Mouse (Mus musculus): ENCODE data around the gene Taf10.
"Not testable (repeated sequence)": the region's sequence is repeated elsewhere in the genome, so short reads cannot be mapped to it uniquely, and the experiment has no call there.

Taf10 gene

GRCm38 (mm10) chr7:105761813-105762484 is 17.8 kb upstream of the Taf10 start:
- ATAC-seq (ENCODE audit: insufficient number of reproducible peaks, low FRiP score, low TSS enrichment): no peak

GRCm38 (mm10) chr7:105753281-105753680 is 9.1 kb upstream of the Taf10 start:
- ATAC-seq (ENCODE audit: insufficient number of reproducible peaks, low FRiP score, low TSS enrichment): no peak

GRCm38 (mm10) chr7:105752716-105753115 is 8.6 kb upstream of the Taf10 start:
- peak; percentile 41; the same call in 1 of the 2 replicates for ATAC-seq (ENCODE audit: insufficient number of reproducible peaks, low FRiP score, low TSS enrichment)

GRCm38 (mm10) chr7:105751491-105752433 is 7.6 kb upstream of the Taf10 start, which contains the start of gene Tpp1:
Gene Tpp1 (minus strand): TSS chr7:105752235.
- ATAC-seq (ENCODE audit: insufficient number of reproducible peaks, low FRiP score, low TSS enrichment): peak; percentile 90

GRCm38 (mm10) chr7:105747776-105748175 is 3.6 kb upstream of the Taf10 start:
- no peak for ATAC-seq (ENCODE audit: insufficient number of reproducible peaks, low FRiP score, low TSS enrichment)

- ATAC-seq (ENCODE audit: insufficient number of reproducible peaks, low FRiP score, low TSS enrichment): not testable (repeated sequence)
Measured at GRCm38 (mm10) chr7:105743246-105743925, 775 bp downstream of the Taf10 start.

- not testable (repeated sequence) for ATAC-seq (ENCODE audit: insufficient number of reproducible peaks, low FRiP score, low TSS enrichment)
Measured at GRCm38 (mm10) chr7:105742539-105743215, 1.5 kb downstream of the Taf10 start.

- ATAC-seq (ENCODE audit: insufficient number of reproducible peaks, low FRiP score, low TSS enrichment): no peak
Measured at GRCm38 (mm10) chr7:105741978-105742377, 2.2 kb downstream of the Taf10 start.

- ATAC-seq (ENCODE audit: insufficient number of reproducible peaks, low FRiP score, low TSS enrichment): no peak
Measured at GRCm38 (mm10) chr7:105740851-105741250, 3.3 kb downstream of the Taf10 start.

GRCm38 (mm10) chr7:105740089-105740795 is 3.9 kb downstream of the Taf10 start:
- ATAC-seq (ENCODE audit: insufficient number of reproducible peaks, low FRiP score, low TSS enrichment): no peak

GRCm38 (mm10) chr7:105738948-105739347 is 5.2 kb downstream of the Taf10 start:
- ATAC-seq (ENCODE audit: insufficient number of reproducible peaks, low FRiP score, low TSS enrichment): no peak

- no peak for ATAC-seq (ENCODE audit: insufficient number of reproducible peaks, low FRiP score, low TSS enrichment)
Measured at GRCm38 (mm10) chr7:105738286-105738685, 5.9 kb downstream of the Taf10 start.

- ATAC-seq (ENCODE audit: insufficient number of reproducible peaks, low FRiP score, low TSS enrichment): no peak
Measured at GRCm38 (mm10) chr7:105737648-105738047, 6.5 kb downstream of the Taf10 start.

GRCm38 (mm10) chr7:105736911-105737521 is 7.1 kb downstream of the Taf10 start, which contains the start of gene Rrp8:
Gene Rrp8 (minus strand): TSS chr7:105737385.
- no peak for ATAC-seq (ENCODE audit: insufficient number of reproducible peaks, low FRiP score, low TSS enrichment)

- peak; percentile 97 for ATAC-seq (ENCODE audit: insufficient number of reproducible peaks, low FRiP score, low TSS enrichment)
Measured at GRCm38 (mm10) chr7:105736264-105736901, 7.8 kb downstream of the Taf10 start, which contains the start of gene Ilk. Gene Ilk (plus strand): TSS chr7:105736592.

GRCm38 (mm10) chr7:105735464-105735863 is 8.7 kb downstream of the Taf10 start:
- not testable (repeated sequence) for ATAC-seq (ENCODE audit: insufficient number of reproducible peaks, low FRiP score, low TSS enrichment)

- no peak for ATAC-seq (ENCODE audit: insufficient number of reproducible peaks, low FRiP score, low TSS enrichment)
Measured at GRCm38 (mm10) chr7:105734826-105735225, 9.3 kb downstream of the Taf10 start.

- ATAC-seq (ENCODE audit: insufficient number of reproducible peaks, low FRiP score, low TSS enrichment): no peak
Measured at GRCm38 (mm10) chr7:105733836-105734235, 10.3 kb downstream of the Taf10 start.
